Mouse (Mus musculus) kidney, postnatal 10 days (tissue): Measurements from ENCODE around the gene Hspb6.

ENCODE experiments used
- DNase-seq: peaks from one replicate; pipeline ENCODE4 v3.0.0; 2021; ENCODE audit warnings: mixed read lengths

Hspb6 gene

GRCm38 (mm10) chr7:30553810-30554584 is 2.0 kb downstream of the Hspb6 start:
- DNase-seq = no peak

GRCm38 (mm10) chr7:30556894-30557536 is 5.0 kb downstream of the Hspb6 start:
- no peak for DNase-seq

GRCm38 (mm10) chr7:30557901-30558514 is 6.0 kb downstream of the Hspb6 start:
- no peak for DNase-seq

GRCm38 (mm10) chr7:30558656-30559442 is 6.9 kb downstream of the Hspb6 start:
- DNase-seq = no peak

- peak; percentile 98 for DNase-seq
These were observed 7.5 kb downstream of the Hspb6 start, which contains the start of gene Lin37 for GRCm38 (mm10) chr7:30559443-30559954. Gene Lin37, minus strand, starts transcription at chr7:30559838.

GRCm38 (mm10) chr7:30560296-30560695 is 8.3 kb downstream of the Hspb6 start:
- no peak for DNase-seq

GRCm38 (mm10) chr7:30562526-30563116 is 10.6 kb downstream of the Hspb6 start:
- peak; percentile 47 for DNase-seq

GRCm38 (mm10) chr7:30563117-30563905 is 11.3 kb downstream of the Hspb6 start, which contains the start of the genes U2af1l4, Gm49396 and Psenen:
Gene U2af1l4, plus strand, starts transcription at chr7:30563301.
Gene Gm49396, plus strand, starts transcription at chr7:30563344.
Gene Psenen, minus strand, starts transcription at chr7:30563627.
- DNase-seq = peak; percentile 98

- DNase-seq = no peak
These were observed 11.9 kb downstream of the Hspb6 start for GRCm38 (mm10) chr7:30563906-30564280.

- DNase-seq = no peak
These were observed 13.1 kb downstream of the Hspb6 start, which contains the start of gene Igflr1 for GRCm38 (mm10) chr7:30564970-30565571. Gene Igflr1, plus strand, starts transcription at chr7:30565427.

- DNase-seq = peak; percentile 65
These were observed 14.1 kb downstream of the Hspb6 start for GRCm38 (mm10) chr7:30566033-30566432.

GRCm38 (mm10) chr7:30567555-30567954 is 15.6 kb downstream of the Hspb6 start:
- DNase-seq = no peak

GRCm38 (mm10) chr7:30572389-30572788 is 20.4 kb downstream of the Hspb6 start:
- no peak for DNase-seq

GRCm38 (mm10) chr7:30572969-30573368 is 21.0 kb downstream of the Hspb6 start:
- peak; percentile 61 for DNase-seq

- DNase-seq = no peak
These were observed 28.0 kb downstream of the Hspb6 start for GRCm38 (mm10) chr7:30579950-30580349.

- no peak for DNase-seq
These were observed 29.6 kb downstream of the Hspb6 start for GRCm38 (mm10) chr7:30581547-30581946.

- DNase-seq = no peak
These were observed 32.4 kb downstream of the Hspb6 start for GRCm38 (mm10) chr7:30584339-30584738.

- no peak for DNase-seq
These were observed 33.2 kb downstream of the Hspb6 start for GRCm38 (mm10) chr7:30585170-30585569.

- no peak for DNase-seq
These were observed 34.6 kb downstream of the Hspb6 start for GRCm38 (mm10) chr7:30586455-30587020.
